Mouse (Mus musculus) v-Abl transformed pro-B cells (cell line): ENCODE data around the gene Atp2a3.

Experiments used
- in situ Hi-C, 2 experiments: fragments of 400-800 bp; cut with MboI; formaldehyde crosslinking; loops; one replicate each; pipeline ENCODE4 v1.15.1; 2025; ENCODE audit not compliant: unreplicated experiment in 2 of 2

Gene Atp2a3

GRCm38 (mm10) chr11:72953440-72954151, 7.4 kb upstream of the Atp2a3 start:
- in situ Hi-C loops = no loop called here

DNA sequence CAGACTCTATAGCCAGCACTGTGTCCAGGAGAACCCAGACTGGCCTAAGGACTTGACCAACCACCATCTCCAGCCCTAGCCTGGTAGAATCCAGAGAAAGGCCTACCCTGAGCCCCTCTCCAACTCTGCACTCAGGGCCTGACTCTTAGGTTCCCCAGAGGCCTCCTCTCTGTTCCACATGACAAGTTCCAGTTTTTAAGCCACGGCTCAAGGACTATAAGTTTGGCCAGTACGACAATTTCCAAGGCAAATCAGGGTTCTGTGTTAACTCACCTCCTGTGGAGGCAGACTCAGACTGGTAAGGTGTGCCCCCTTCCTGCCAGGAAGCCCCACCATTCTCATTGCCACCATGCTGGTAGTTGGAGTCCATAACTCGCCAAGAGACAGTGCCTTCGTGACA, 6.8 kb upstream of the Atp2a3 start:
- in situ Hi-C loops = no loop called here

DNA sequence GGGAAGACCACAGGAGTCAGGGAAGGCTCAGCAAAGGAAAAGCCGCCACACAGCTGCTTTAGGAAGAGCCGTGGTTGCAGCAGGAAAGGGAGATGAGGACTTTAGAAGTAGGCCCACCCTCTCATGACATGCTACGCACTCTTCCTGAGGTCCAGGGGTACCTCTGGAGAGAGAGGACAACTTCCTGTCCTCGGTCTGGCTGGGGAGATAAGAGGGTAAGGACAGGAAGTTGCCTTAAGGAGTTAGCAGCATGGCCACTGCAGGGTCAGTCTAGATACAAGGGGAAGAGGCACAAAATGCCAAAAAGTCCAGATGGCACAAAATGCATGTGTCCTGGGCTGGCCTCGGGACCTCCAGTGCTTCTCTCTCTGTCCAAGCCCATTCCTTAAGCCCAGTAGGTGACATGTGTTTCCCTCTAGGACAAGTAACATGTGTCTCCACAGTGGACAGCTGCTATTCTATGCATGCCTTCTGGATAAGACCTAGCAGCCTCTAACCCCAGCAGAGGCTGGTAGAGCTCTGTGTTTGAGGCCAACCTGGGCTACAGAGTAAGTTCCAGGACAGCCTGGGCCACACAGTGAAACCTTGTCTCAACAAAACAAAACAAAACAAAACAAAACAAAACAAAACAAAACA, 5.5 kb upstream of the Atp2a3 start:
- in situ Hi-C loops = no loop called here

GRCm38 (mm10) chr11:72957318-72957717, 3.7 kb upstream of the Atp2a3 start:
- in situ Hi-C loops = no loop called here

- in situ Hi-C loops = no loop called here
Measured at GRCm38 (mm10) chr11:72959924-72960679, 867 bp upstream of the Atp2a3 start.

GRCm38 (mm10) chr11:72960723-72961071, 272 bp upstream of the Atp2a3 start:
- in situ Hi-C loops = no loop called here

DNA sequence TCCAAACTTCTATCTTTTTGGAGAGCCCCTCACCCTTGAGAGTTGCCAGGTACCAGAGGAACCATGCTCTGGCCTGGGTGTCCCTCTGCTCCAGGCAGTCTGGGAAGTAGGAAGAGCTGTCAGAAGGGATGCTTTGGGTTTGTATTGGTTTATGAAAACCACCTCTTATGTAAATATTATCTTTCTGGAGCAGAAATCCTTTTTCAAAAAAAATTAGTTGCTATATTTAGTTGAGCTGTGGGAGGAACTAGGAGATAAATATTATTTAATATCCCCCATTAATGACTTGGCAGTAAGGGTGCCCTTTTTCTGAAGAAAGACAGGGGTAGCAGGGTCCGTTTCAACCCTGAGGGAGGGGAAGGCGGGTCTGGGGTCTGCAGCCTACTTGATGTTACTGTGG, 1.4 kb downstream of the Atp2a3 start:
- in situ Hi-C loops = no loop called here

GRCm38 (mm10) chr11:72963058-72963788, 2.3 kb downstream of the Atp2a3 start:
- in situ Hi-C loops = no loop called here

DNA sequence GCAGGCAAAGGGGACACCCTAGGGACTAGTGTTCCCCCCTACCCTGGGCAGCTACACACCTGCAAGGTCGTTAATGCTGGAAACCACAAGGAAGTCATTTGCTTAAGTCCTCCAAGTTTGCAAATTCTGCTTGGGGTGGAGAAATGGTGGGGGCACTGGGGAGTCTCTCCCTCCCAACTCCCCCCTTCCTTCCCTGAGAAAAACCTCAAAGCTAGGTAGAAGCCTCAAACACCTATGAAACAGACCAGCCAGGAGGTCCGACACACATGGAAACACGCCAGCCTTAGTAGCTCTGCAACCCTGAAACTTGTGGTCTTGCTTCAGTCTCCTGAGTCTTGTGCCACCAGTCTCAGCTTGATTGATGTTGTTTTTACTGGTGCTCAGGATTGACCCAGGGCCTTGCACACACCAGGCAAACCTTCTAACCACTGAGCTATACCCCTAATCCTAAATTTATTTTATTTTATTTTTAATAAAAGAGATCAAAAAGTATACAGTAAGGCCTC, 2.9 kb downstream of the Atp2a3 start:
- in situ Hi-C loops = no loop called here

DNA sequence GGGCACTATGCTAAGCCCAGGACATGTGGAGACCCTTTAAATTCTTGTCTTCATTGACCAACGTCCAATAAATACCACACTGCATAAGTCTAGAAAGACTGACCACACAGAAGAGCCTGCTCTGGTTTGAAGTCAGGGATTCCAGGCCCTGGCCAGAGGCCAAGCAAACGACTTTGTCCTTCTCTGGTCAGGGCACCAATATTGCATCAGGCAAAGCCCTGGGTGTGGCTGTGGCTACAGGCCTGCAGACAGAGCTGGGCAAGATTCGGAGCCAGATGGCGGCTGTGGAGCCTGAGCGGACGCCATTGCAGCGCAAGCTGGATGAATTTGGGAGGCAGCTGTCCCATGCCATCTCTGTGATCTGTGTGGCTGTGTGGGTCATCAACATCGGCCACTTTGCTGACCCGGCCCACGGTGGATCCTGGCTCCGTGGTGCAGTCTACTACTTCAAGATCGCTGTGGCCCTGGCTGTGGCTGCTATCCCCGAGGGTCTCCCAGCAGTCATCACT, 14.1 kb downstream of the Atp2a3 start:
- in situ Hi-C loops = no loop called here

GRCm38 (mm10) chr11:72982516-72982915, 21.5 kb downstream of the Atp2a3 start:
- in situ Hi-C loops = loop anchor here (5.0 kb wide), 2 partner anchors 45 to 60 kb away; no protein-coding TSS in a partner anchor

- in situ Hi-C loops = loop anchor here (5.0 kb wide), 2 partner anchors 46 to 61 kb away; no protein-coding TSS in a partner anchor
Measured at GRCm38 (mm10) chr11:72983283-72983682, 22.3 kb downstream of the Atp2a3 start.

DNA sequence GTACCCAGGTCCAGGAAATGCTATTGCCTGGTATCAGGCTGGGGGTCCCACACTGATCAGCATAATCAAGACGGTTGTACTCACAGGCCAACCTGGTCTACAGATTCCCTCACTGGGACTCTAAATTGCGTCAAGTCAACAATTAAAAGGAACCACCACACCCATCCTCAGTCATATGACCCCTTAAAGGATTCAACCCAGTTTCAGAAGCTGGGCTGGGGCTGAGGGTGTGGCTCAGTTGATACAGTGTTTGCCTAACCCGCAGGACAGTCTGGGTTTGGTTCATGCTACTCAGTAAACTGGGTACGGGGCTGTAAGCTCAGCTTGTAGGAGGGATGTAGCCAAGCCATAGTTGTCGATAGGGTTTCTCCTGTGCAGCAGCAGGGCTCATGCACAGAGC, 25.8 kb downstream of the Atp2a3 start:
- in situ Hi-C loops = no loop called here

- in situ Hi-C loops = no loop called here
Measured at GRCm38 (mm10) chr11:72987234-72987633, 26.3 kb downstream of the Atp2a3 start.

DNA sequence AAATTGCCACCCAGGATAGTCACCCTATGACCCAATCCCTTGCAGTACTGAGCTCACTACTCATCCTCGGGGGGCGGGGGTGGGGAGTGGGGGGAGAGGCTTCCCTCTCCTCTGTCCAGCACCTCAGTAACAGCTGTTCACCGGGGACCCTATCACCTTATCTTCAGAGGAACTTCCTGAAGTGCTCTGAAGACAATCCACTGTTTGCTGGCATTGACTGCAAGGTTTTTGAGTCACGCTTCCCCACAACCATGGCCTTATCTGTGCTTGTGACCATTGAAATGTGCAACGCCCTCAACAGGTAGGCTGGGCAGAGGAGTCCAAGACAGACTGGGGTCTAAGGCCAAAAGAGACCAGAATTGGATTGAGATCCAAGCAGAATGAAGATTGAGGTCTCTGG, 26.8 kb downstream of the Atp2a3 start:
- in situ Hi-C loops = no loop called here

- in situ Hi-C loops = no loop called here
Measured at GRCm38 (mm10) chr11:72989044-72989443, 28.1 kb downstream of the Atp2a3 start.

GRCm38 (mm10) chr11:72990688-72991087, 29.7 kb downstream of the Atp2a3 start:
- in situ Hi-C loops = no loop called here

DNA sequence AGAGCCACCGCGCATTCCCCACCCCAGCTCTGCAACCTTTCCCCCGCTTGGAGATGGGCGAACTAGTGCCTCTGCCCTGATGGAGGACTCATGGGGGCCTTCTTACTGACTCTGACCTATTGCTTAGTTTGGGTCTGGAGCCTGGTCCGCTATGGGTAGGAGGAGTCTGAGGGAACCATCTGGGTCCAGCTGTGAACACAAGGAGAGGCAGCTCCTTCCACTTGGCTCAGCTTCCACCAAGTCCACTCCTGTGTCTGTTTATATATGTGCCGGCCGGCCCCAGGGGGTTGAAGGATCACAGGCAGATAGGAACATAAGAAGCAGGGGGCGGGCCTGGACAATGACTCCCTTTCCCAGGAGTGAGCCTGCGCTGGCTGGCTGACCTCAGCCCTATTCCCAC, 31.0 kb downstream of the Atp2a3 start:
- in situ Hi-C loops = no loop called here

DNA sequence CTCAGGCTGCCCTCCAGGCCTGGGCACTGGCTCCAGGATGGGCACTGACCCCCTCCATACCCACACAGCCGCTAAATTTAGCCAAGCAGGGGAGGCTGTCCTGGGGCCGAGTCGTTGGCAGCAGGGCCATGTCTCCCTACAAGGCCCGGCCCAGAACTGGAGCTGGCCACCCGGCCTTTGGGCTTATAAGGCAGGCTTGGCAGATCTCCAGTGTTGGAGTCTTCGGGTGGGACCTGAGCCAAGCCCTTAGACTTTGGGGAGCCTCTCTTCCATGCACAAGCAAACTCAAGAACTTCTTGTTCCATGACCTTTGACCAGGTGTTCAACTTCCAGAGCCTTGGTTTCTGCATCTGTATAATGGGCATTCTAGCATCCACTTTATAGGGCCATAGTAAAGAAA, 35.4 kb downstream of the Atp2a3 start:
- in situ Hi-C loops = no loop called here

DNA sequence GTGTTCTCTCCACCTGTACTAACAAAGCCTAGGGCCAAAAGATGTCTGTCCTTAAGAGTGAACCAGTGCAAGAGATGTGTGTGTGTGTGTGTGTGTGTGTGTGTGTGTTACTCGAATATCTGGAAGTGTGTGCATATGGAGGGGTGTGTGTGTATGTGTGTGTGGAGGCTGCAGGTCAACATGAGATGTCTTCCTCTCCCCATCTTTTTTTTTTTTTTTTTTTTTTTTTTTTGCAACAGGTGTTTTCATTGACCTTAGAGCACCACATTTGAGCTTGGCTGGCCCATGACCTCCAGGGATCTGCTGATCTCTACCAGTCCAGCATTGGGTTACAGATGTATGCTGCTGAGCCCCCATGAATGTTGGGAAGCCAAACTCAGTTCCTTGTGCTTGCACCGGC, 35.8 kb downstream of the Atp2a3 start:
- in situ Hi-C loops = no loop called here
